Comparison of ENCODE assay signal across 8 mouse cellular contexts in genomic region chr3:61002587-61003501, GRCm38 (mm10). TPM values are rescaled to one million over a fixed set of nuclear protein-coding genes. Genes with fewer than 3 reads are reported as not detected.
DNase-seq lines count a peak whose midpoint lies in the region; ATAC-seq lines count a peak whose summit lies in the region.

Gene P2ry1 (plus strand): TSS chr3:61002795.

- intact Hi-C loops in gastrocnemius, postnatal 14 days (cut with DNase I; ENCODE audit: low total_unique reads): no loop called here
- intact Hi-C loops in left cerebral cortex, postnatal 14 days (cut with DNase I): no loop called here

- peak; percentile 82 for ATAC-seq in inflammation-experienced regulatory T-cells, adult 6 months
- peak; percentile 84 for ATAC-seq in megakaryocyte progenitor cell, adult 5-6 weeks (replicated peaks; ENCODE audit: poor library complexity)

- peak; percentile 47 for DNase-seq in adrenal gland, adult 8-10 months
- peak; percentile 87 for DNase-seq in embryo, embryonic 10.5 days (ENCODE audit: low spot score)
- peak; percentile 90 for DNase-seq in gastrocnemius, postnatal 14 days
- peak; percentile 23 to 57 for DNase-seq in left cerebral cortex, postnatal 14 days (ENCODE audit: low spot score in 2 of 2)
- peak; percentile 67 to 78 for DNase-seq in right cerebral cortex, postnatal 10 days (ENCODE audit: low spot score in 2 of 2)
- peak; percentile 90 for DNase-seq in urinary bladder, postnatal 14 days (ENCODE audit: low spot score)

RNA-seq across cellular contexts. Expression of gene P2ry1, which starts in this region (rescaled TPM):
- total RNA-seq in adrenal gland, adult 8-10 months (2022): 1 to 10 TPM; 2.3 to 5.2 (median 3.9) TPM
- total RNA-seq in gastrocnemius, postnatal 14 days (2021): 1 to 10 TPM; 9.1 to 9.4 TPM
- under 1 TPM in 2 of 3 experiments, not detected in 1; 0.20 to 0.23 TPM for polyA plus RNA-seq in inflammation-experienced regulatory T-cells, adult 6 months (2017; shearing (Covaris generic))
- 1 to 10 TPM; 3.9 to 4.2 TPM for total RNA-seq in left cerebral cortex, postnatal 14 days (2021)
- total RNA-seq in megakaryocyte progenitor cell, adult 5-6 weeks (2015): 5.7 and 8.9 TPM in 2 replicates
- 3.8 and 7.2 TPM in 2 replicates for total RNA-seq in megakaryocyte progenitor cell, adult 5-6 weeks (2017)

Comparison
In these comparisons a context has a peak if more than half of its experiments do, and no peak if none do; other contexts are left out.
1. Peak in every context shown above with its lines: DNase-seq and ATAC-seq.
2. Peak in ATAC-seq in inflammation-experienced regulatory T-cells, adult 6 months; RNA of the gene not detected or under 1 TPM.
3. DNase-seq: peak in every context shown above with its lines; median percentile 90 in gastrocnemius, postnatal 14 days; 90 in urinary bladder, postnatal 14 days; 87 in embryo, embryonic 10.5 days; 72 in right cerebral cortex, postnatal 10 days; 47 in adrenal gland, adult 8-10 months; 40 in left cerebral cortex, postnatal 14 days.